Mouse (Mus musculus): Measurements from ENCODE around the gene Vmn1r55. TPM values are rescaled to one million over a fixed set of nuclear protein-coding genes. Genes with fewer than 3 reads are reported as not detected.

Gene Vmn1r55
- not detected in 2 replicates for polyA plus RNA-seq (2012; rRNA removed)

DNA sequence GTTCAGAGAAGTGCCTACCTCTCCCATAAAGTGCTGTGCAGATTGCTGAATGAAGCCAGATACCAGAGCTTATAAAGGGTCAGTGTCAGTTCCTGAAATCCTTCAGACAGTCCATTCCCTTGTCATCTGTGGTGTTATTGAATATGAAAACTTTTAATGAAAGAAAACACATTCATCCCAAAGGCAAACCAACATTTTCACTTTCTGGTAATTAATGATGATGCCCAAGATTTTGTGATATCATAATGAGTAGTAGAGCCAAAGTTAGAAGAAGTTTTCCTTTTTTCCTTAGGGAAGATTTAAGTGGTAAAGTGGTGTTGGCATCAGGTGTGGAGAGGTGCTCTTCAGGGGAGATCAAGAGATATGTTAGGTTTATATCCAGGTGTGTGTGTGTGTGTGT lies at the start of gene Vmn1r55:
Gene Vmn1r55, minus strand, starts transcription at position 101 of the 400 bp plus-strand sequence.

DNA sequence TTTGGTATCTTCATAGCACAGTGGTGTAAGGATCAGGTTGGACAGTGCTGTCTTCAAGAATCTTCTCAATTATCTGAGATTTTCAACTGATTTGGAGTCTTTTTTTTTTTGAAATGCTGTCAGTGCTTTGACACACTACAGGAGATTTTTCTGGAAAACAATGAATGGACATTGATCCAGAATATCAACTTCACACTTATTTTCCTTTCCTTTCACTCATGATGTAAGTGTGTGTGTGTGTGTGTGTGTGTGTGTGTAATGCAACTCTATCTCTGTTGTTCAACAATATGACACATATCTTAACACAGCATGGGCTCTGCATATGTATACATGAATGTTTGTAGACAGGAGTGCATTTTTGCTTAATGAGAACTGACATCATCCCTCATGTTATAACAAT lies 47.2 kb upstream of the Vmn1r55 start, which contains the start of gene Vmn1r56:
Gene Vmn1r56, minus strand, starts transcription at position 101 of the 400 bp plus-strand sequence.

DNA sequence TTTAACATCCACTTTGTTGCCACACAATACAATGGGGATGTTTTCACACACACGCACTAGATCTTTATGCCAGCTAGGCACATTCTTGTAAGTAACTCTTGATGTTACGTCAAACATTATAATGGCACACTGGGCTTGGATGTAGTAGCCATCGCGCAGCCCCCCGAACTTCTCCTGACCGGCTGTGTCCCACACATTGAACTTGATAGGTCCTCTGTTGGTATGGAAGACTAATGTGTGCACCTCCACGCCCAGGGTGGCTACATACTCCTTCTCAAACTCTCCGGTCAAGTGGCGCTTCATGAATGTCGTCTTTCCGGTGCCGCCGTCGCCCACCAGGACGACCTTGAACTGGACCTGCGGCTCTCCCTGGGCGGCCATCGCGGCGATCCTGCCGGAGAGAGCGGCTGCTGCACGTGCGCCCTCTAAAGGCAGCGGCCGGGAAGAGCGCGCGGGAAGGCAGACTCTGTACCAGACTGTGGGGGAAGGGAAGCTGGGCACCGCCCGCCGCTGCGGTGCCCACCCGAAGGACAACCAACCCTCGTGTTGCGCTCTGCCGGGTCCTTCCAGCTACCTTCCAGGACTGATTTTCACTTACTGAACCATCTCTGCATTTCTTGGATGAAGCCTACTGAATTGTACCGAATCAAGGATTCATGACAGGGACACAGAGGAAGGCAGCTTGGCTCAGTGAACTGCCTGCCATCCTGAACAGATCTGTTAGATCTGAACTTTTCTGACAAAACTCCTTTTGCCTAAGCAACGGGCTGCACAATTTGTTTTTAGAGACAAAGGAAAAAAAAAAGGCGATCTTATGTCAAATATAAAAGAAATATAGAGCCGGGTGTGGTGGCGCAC lies 23.7 kb downstream of the Vmn1r55 start, which contains the start of gene Rasl2-9:
Gene Rasl2-9, minus strand, starts transcription at position 402 of the 858 bp plus-strand sequence.

DNA sequence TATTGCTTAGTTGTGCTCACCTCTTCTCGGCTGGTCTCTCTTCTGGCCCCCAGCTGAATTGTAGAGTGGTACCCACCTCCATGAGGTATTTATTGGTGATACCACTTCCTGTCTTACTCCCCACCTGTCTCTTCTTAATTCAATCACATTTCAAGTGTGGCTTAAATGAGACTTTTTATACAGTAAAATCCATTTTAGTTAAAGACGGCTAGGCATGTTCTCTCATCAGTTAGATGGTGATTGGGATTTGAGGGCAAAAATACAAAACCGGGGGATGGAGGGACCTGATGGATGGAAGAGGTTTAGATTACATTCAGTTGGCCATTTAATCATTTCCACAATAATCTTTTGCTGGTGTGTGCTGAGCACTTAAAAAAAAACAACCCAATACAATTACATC lies 32.6 kb downstream of the Vmn1r55 start, which contains the start of gene Rfpl4:
Gene Rfpl4, minus strand, starts transcription at position 101 of the 400 bp plus-strand sequence.

DNA sequence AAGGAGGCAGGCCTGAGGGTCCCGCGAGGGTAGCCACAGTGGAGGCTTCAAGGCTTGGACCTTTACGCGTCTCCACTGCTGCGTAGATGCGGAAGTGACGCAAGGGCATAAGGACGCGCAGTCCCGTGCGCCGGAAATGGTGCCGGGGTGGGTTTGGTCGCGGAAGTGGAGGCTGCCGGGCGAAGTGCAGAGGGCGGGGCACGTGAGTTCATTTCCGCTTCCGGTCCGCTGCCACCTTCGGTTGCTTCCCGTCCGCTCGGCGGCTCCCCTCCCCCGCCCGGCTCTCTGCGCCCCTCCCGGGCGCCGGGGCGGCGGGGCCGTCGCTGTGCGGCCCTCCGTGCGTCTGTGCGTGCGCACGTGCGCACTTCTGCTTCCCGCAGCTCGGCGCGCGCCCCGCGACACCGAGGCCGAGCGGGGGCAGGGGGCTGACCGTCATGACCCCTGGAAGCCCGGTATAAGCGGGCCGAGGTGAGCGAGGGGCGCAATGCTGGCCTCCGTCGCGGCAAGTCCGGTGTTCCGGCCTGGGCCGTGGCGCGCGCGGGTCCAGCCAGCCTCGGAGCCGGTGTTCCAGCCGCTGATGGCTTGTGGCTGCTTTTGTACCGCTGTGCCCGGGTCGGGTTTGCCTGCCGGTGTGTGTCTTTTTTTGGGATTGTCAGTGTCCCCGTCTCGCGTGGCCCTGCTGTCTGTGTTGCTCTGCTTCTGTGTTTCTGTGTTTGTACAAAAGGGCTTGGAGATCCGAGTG lies 69.3 kb downstream of the Vmn1r55 start, which contains the start of gene Epn1:
Gene Epn1, plus strand, starts transcription at position 226 of the 742 bp plus-strand sequence.

Other genes starting within 250 kb of the Vmn1r55 start
- gene Gm36210, start 243.2 kb downstream of the Vmn1r55 start, polyA plus RNA-seq (2012; rRNA removed), result 0.17 and 0.24 TPM in 2 replicates
- 11.2 and 12.9 TPM in 2 replicates for gene Zfp628, start 234.5 kb downstream of the Vmn1r55 start, polyA plus RNA-seq (2012; rRNA removed)
- 7.2 and 22.6 TPM in 2 replicates for gene Nat14, start 227.6 kb downstream of the Vmn1r55 start, polyA plus RNA-seq (2012; rRNA removed)
- gene Ssc5d, start 223.9 kb downstream of the Vmn1r55 start, polyA plus RNA-seq (2012; rRNA removed), result 5.9 and 6.9 TPM in 2 replicates
- 0.41 and 0.44 TPM in 2 replicates for gene Sbk2, start 185.3 kb downstream of the Vmn1r55 start, polyA plus RNA-seq (2012; rRNA removed)
- gene Sbk3, start 178.5 kb downstream of the Vmn1r55 start, polyA plus RNA-seq (2012; rRNA removed), result 0.06 and 0.21 TPM in 2 replicates
- gene Zfp579, start 153.5 kb downstream of the Vmn1r55 start, polyA plus RNA-seq (2012; rRNA removed), result 98.6 and 106 TPM in 2 replicates
- 6.5 and 9.5 TPM in 2 replicates for gene Zfp524, start 135.3 kb downstream of the Vmn1r55 start, polyA plus RNA-seq (2012; rRNA removed)
- 48.2 and 52.4 TPM in 2 replicates for gene Fiz1, start 135.0 kb downstream of the Vmn1r55 start, polyA plus RNA-seq (2012; rRNA removed)
- not detected in 2 replicates for gene Gm44973, start 134.2 kb downstream of the Vmn1r55 start, polyA plus RNA-seq (2012; rRNA removed)
- gene Zfp865, start 129.3 kb downstream of the Vmn1r55 start, polyA plus RNA-seq (2012; rRNA removed), result 34.0 and 43.5 TPM in 2 replicates
- 11.1 and 13.0 TPM in 2 replicates for gene Ccdc106, start 129.1 kb downstream of the Vmn1r55 start, polyA plus RNA-seq (2012; rRNA removed)
- not detected in 2 replicates for gene 4632433K11Rik, start 115.6 kb downstream of the Vmn1r55 start, polyA plus RNA-seq (2012; rRNA removed)
- 2.4 and 4.1 TPM in 2 replicates for gene Zfp784, start 111.2 kb downstream of the Vmn1r55 start, polyA plus RNA-seq (2012; rRNA removed)
- 32.5 and 35.1 TPM in 2 replicates for gene Zfp580, start 98.1 kb downstream of the Vmn1r55 start, polyA plus RNA-seq (2012; rRNA removed)
- gene U2af2, start 87.5 kb downstream of the Vmn1r55 start, polyA plus RNA-seq (2012; rRNA removed), result 437 and 455 TPM in 2 replicates
- 105 and 111 TPM in 2 replicates for gene Epn1, start 69.4 kb downstream of the Vmn1r55 start, polyA plus RNA-seq (2012; rRNA removed)
- not detected in 2 replicates for gene Rfpl4, start 32.7 kb downstream of the Vmn1r55 start, polyA plus RNA-seq (2012; rRNA removed)
- gene Rasl2-9, start 23.7 kb downstream of the Vmn1r55 start, polyA plus RNA-seq (2012; rRNA removed), result 0.13 and 0.50 TPM in 2 replicates
- gene Vmn1r56, start 47.1 kb upstream of the Vmn1r55 start, polyA plus RNA-seq (2012; rRNA removed), result not detected in 2 replicates
- not detected in 2 replicates for gene Vmn1r57, start 68.8 kb upstream of the Vmn1r55 start, polyA plus RNA-seq (2012; rRNA removed)
- gene Gm5065, start 200.9 kb upstream of the Vmn1r55 start, polyA plus RNA-seq (2012; rRNA removed), result not detected in 2 replicates
- not detected in 2 replicates for gene Nlrp2, start 201.4 kb upstream of the Vmn1r55 start, polyA plus RNA-seq (2012; rRNA removed)